Mouse (Mus musculus) liver, embryonic 14.5 days (tissue): ENCODE measurements around the gene H2afj. TPM values are rescaled to one million over a fixed set of nuclear protein-coding genes. Genes with fewer than 3 reads are reported as not detected.

Source experiments
- ATAC-seq: fragments of 200-750 bp; cut with Nextera tagmentation; 2 replicates; pipeline ENCODE4 v1.8.0; 2017; ENCODE audit warnings: moderate number of reproducible peaks, mild to moderate bottlenecking, moderate library complexity; ENCODE audit not compliant: insufficient read depth
- DNase-seq, 3 experiments: peaks; one replicate each; pipeline ENCODE4 v3.0.0-alpha.2; 2012 to 2013; ENCODE audit warnings: low read depth in 3 of 3, low spot score in 3 of 3
- H3K27ac ChIP-seq: fragments of 300-500 bp; sonication (generic); 2 replicates; pipeline ENCODE4 v1.5.1; 2014; ENCODE audit warnings: moderate library complexity, mild to moderate bottlenecking, control low read depth, inconsistent platforms
- H3K27me3 ChIP-seq: fragments of 300-500 bp; sonication (generic); 2 replicates; pipeline ENCODE4 v1.6.1; 2014; ENCODE audit warnings: mild to moderate bottlenecking, low read length, moderate library complexity; ENCODE audit not compliant: control insufficient read depth, insufficient read depth
- H3K36me3 ChIP-seq: fragments of 300-500 bp; sonication (generic); replicated peaks from 2 replicates; pipeline ENCODE4 v1.6.1; 2014; ENCODE audit warnings: low read depth; ENCODE audit not compliant: control insufficient read depth, insufficient read depth
- H3K4me1 ChIP-seq, 2 experiments: fragments of 200-500 bp in 1 of 2; fragments of 300-500 bp in 1 of 2; sonication (generic) in 1 of 2; replicated peaks; 2 replicates each; pipeline ENCODE4 v1.6.1; 2012 to 2014; ENCODE audit warnings: antibody characterized with exemption in 1 of 2, inconsistent platforms in 1 of 2, low read length in 1 of 2; ENCODE audit not compliant: control insufficient read depth in 2 of 2, insufficient read depth in 2 of 2
- H3K4me2 ChIP-seq: fragments of 300-500 bp; sonication (generic); 2 replicates; pipeline ENCODE4 v1.6.1; 2014; ENCODE audit warnings: low read depth, mild to moderate bottlenecking, control low read depth, moderate library complexity
- H3K4me3 ChIP-seq, 2 experiments: fragments of 200-500 bp in 1 of 2; fragments of 300-500 bp in 1 of 2; sonication (generic) in 1 of 2; 2 replicates each; pipeline ENCODE4 v1.5.1; 2012 to 2014; ENCODE audit warnings: low read depth in 2 of 2, low read length in 2 of 2, mild to moderate bottlenecking in 2 of 2, control low read depth in 1 of 2, inconsistent platforms in 1 of 2, moderate library complexity in 1 of 2; ENCODE audit not compliant: insufficient read depth in 1 of 2
- H3K9ac ChIP-seq: fragments of 300-500 bp; sonication (generic); replicated peaks from 2 replicates; pipeline ENCODE4 v1.6.1; 2014; ENCODE audit warnings: mild to moderate bottlenecking, control low read depth, moderate library complexity
- H3K9me3 ChIP-seq: fragments of 300-500 bp; sonication (generic); 2 replicates; pipeline ENCODE4 v1.6.1; 2016; ENCODE audit warnings: low read length, mixed read lengths; ENCODE audit not compliant: control insufficient read depth
- CTCF ChIP-seq: IDR thresholded peaks from 2 replicates; pipeline ENCODE4 v1.5.1; 2016; ENCODE audit warnings: antibody characterized with exemption, low read depth, control low read depth
- EP300 ChIP-seq: IDR thresholded peaks from 2 replicates; pipeline ENCODE4 v1.6.1; 2016; ENCODE audit warnings: antibody characterized with exemption, low read depth
- WGBS: fragments of 180-500 bp; shearing (Covaris S2); extraction: QIAGEN DNeasy Blood & Tissue Kit; methylation state at CpG from one replicate; pipeline ENCODE4 v1.1.7; 2014; ENCODE audit not compliant: insufficient replicate concordance; 5-methylcytosine and 5-hydroxymethylcytosine counted together
- polyA plus RNA-seq, 2 experiments: library from polyadenylated mRNA; depleted of rRNA in 1 of 2; stranded (reverse) in 1 of 2; unstranded in 1 of 2; fragments of >200 nt; fragmentation: Nextera tagmentation in 1 of 2; extraction: Ambion mirVana in 1 of 2; gene quantifications; 2 replicates each; pipeline versions ENCODE4 v1.2.1 to v1.2.3; 2012 to 2014

The H2afj gene
- polyA plus RNA-seq (2012; rRNA removed), result 62.4 and 112 TPM in 2 replicates
- 130 and 133 TPM in 2 replicates for polyA plus RNA-seq (2014; fragmentation: Nextera tagmentation; extraction: Ambion mirVana)

- under 1% methylated on average over 34 of the region's 34 CpGs for WGBS
- TF ChIP-seq EP300 (no peak; the same call in 1 of the 2 replicates), CTCF (no peak)
- peaks cover 35 to 38% of the 10 kb centered on the region in 2 experiments for H3K4me1 ChIP-seq
These were observed at the start of gene H2afj for GRCm38 (mm10) chr6:136808014-136808417. TSS of gene H2afj (plus strand) at chr6:136808244.

DNA sequence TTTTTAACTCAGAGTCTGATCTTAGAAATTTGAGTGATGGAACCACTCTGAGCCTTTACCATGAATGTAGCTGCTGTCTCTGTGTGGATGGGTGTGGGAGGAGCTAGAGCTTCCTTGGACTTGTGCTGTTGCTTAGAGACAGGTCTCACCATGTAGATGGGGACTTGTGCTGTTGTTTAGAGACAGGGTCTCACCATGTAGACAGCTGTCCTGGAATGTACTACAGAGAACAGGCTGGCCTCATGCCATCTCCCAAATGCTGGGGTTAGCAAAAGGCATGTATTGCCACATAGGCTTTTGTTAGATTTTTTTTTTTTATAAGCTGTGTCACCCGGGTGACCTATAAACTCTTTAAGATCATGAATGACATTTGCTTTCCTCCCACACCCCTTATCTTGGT lies 44.1 kb upstream of the H2afj start:
- Histone ChIP-seq H3K27me3 (no peaks in the 10 kb centered on the region), H3K9me3 (no peaks in the 10 kb centered on the region), H3K4me3 (no peak overlapping the region), H3K4me2 (no peak overlapping the region), H3K4me1 (no peaks in the 10 kb centered on the region; a peak in 1 of 4 replicates), H3K9ac (no peak overlapping the region), H3K36me3 (no peaks in the 10 kb centered on the region), H3K27ac (no peak overlapping the region)
- ATAC-seq (no peak), DNase-seq (no peak)
- 23% methylated on average over 1 of the region's 1 CpGs for WGBS
- TF ChIP-seq CTCF, result no peak
- no peak for TF ChIP-seq EP300

More at GRCm38 (mm10) chr6:136808014-136808417, at the start of gene H2afj:
- Histone ChIP-seq H3K27me3 (no peaks in the 10 kb centered on the region), H3K4me2 (peak within 1 kb of the TSS; percentile 88), H3K9ac (peak within 1 kb of the TSS; percentile 90), H3K27ac (peak within 1 kb of the TSS; percentile 90), H3K9me3 (no peaks in the 10 kb centered on the region), H3K36me3 (peaks cover 14% of the 10 kb centered on the region), H3K4me3 (peak within 1 kb of the TSS; percentile 75 to 78)
- peak; percentile 73 for ATAC-seq
- peak; percentile 93 to 96 (median 93) for DNase-seq

GRCm38 (mm10) chr6:136769143-136769542 lies 38.9 kb upstream of the H2afj start:
- Histone ChIP-seq H3K9ac (no peak overlapping the region), H3K4me1 (no peaks in the 10 kb centered on the region), H3K27me3 (no peaks in the 10 kb centered on the region; the same call in 1 of the 2 replicates), H3K4me2 (no peak overlapping the region), H3K9me3 (no peaks in the 10 kb centered on the region), H3K36me3 (no peaks in the 10 kb centered on the region), H3K27ac (no peak overlapping the region), H3K4me3 (no peak overlapping the region)
- DNase-seq, result no peak
- ATAC-seq, result no peak
- WGBS, result 58% methylated on average over 8 of the region's 8 CpGs
- TF ChIP-seq CTCF (no peak), EP300 (no peak)

DNA sequence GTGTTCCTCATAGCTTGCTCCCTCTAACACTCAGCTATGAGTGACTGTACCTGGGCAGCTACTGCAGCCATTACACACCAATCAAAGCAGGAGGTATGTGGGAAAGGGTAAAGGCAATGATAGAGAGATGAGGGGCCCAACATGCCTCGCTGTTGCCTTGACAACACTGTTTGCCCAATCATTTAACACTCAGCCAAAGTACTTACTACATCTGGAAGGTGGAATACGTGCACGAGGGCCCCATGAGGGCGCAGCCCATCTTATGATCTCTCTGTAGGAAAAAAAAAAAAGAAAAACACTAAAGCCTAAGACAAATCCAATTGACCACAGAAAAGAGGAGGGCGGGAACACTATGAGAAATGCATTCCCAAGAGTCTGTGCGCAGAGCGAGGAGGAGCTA lies 38.2 kb upstream of the H2afj start:
- DNase-seq (no peak), ATAC-seq (no peak)
- H3K4me1 ChIP-seq, result no peaks in the 10 kb centered on the region
- no peak overlapping the region for H3K4me3 ChIP-seq
- H3K36me3 ChIP-seq, result no peaks in the 10 kb centered on the region
- WGBS, result 64% methylated on average over 7 of the region's 7 CpGs
- TF ChIP-seq CTCF (no peak), EP300 (no peak)
- no peak overlapping the region for H3K27ac ChIP-seq
- no peak overlapping the region for H3K9ac ChIP-seq
- no peak overlapping the region for H3K4me2 ChIP-seq
- H3K9me3 ChIP-seq, result no peaks in the 10 kb centered on the region
- H3K27me3 ChIP-seq, result no peaks in the 10 kb centered on the region; the same call in 1 of the 2 replicates

DNA sequence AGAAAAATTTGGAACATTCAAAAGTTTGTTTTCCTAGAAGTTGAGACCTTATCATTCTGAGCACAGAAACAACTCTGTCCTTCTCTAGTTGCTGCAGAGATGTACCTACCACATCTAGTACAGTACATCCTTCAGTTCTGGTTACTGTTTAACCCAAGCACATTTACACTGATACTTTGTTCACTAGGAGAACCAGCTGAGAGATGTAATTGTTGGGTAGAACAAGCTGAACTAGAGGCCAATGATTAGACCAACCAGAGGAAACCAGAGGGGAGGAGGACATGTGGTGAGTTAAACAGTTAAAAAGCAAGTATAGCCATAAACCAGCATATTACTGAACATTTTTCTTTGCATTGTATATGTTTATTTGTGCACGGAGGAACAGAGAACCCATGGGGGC lies 31.7 kb upstream of the H2afj start:
- DNase-seq, result no peak
- Histone ChIP-seq H3K4me2 (no peak overlapping the region), H3K27ac (no peak overlapping the region), H3K9ac (no peak overlapping the region), H3K36me3 (no peaks in the 10 kb centered on the region), H3K4me1 (no peaks in the 10 kb centered on the region), H3K27me3 (no peaks in the 10 kb centered on the region; the same call in none of the 2 replicates), H3K4me3 (no peak overlapping the region), H3K9me3 (no peaks in the 10 kb centered on the region)
- ATAC-seq, result no peak
- TF ChIP-seq EP300 (no peak), CTCF (no peak)
- 63% methylated on average over 1 of the region's 1 CpGs for WGBS
